Mouse (Mus musculus): Measurements from ENCODE around the gene Gm13285.
"Not testable (repeated sequence)": the region's sequence is repeated elsewhere in the genome, so short reads cannot be mapped to it uniquely, and the experiment has no call there.

Gm13285 gene

DNA sequence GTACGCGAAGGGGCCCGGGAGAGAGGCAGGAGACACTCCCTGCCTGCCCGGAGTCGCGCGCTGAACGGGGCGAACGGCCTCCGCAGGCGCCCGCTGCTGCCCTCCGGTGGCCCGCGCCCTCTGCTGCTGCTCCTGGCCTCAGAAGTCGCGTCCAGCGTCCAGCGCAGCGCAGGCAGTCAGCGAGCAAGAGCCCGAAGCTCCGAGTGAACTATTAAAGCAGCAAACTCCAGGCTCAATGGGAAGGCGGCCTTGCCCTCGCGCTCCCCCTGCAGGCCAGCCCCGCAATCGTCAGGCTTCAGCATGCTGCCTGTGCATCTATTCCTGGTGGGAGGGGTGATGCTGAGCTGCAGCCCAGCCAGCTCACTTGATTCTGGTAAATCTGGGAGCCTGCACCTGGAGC is 19.9 kb upstream of the Gm13285 start, which contains the start of gene Gm13272:
Gm13272 (plus strand) TSS at position 301 of the 400 bp plus-strand sequence.
- H3K36me3 ChIP-seq (ENCODE audit: insufficient read depth, low read length); H3K4me3 ChIP-seq (replicated peaks; ENCODE audit: low read length); H3K27me3 ChIP-seq (ENCODE audit: insufficient read depth, low read length); H3K9me3 ChIP-seq (ENCODE audit: low read length); H3K4me1 ChIP-seq (replicated peaks; ENCODE audit: low read depth, low read length): not testable (repeated sequence)

- not testable (repeated sequence) for H3K4me1 ChIP-seq (replicated peaks; ENCODE audit: low read depth, low read length); H3K4me3 ChIP-seq (replicated peaks; ENCODE audit: low read length); H3K9me3 ChIP-seq (ENCODE audit: low read length); H3K27me3 ChIP-seq (ENCODE audit: insufficient read depth, low read length); H3K36me3 ChIP-seq (ENCODE audit: insufficient read depth, low read length)
Observed at GRCm38 (mm10) chr4:88780320-88780719, 19.1 kb upstream of the Gm13285 start.

DNA sequence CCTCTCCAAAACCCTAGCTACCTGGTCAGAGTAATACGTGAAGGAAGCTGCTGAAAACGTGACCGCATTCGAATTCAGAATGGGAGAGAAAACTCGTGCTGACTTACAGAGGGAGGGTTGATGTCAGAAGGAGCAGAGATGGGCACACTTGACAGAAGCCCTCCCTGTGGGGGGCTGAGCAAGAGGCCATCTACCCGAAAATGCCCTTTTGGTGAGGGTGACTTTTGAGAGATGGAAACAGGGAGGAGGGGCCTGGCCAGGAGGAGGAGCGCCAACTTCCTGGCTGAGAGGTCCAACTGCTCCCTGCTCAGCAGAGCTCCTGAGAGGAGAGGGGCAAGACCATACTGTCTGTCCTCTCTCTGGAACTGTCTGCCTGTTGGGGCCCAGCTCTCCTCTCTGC is 17.6 kb upstream of the Gm13285 start, which contains the start of gene Ifnz:
Ifnz (plus strand) TSS at position 301 of the 400 bp plus-strand sequence.
- not testable (repeated sequence) for H3K9me3 ChIP-seq (ENCODE audit: low read length); H3K4me1 ChIP-seq (replicated peaks; ENCODE audit: low read depth, low read length); H3K4me3 ChIP-seq (replicated peaks; ENCODE audit: low read length); H3K36me3 ChIP-seq (ENCODE audit: insufficient read depth, low read length); H3K27me3 ChIP-seq (ENCODE audit: insufficient read depth, low read length)

DNA sequence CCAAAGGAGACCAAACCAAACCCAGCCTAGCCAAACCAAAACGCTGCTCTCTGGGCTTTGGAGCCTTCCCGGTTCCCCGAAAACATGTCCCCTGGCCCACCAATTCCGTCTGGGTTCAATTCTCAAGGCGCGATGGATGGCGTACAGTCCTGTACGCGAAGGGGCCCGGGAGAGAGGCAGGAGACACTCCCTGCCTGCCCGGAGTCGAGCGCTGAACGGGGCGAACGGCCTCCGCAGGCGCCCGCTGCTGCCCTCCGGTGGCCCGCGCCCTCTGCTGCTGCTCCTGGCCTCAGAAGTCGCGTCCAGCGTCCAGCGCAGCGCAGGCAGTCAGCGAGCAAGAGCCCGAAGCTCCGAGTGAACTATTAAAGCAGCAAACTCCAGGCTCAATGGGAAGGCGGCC is 17.1 kb upstream of the Gm13285 start:
- H3K9me3 ChIP-seq (ENCODE audit: low read length); H3K4me3 ChIP-seq (replicated peaks; ENCODE audit: low read length); H3K27me3 ChIP-seq (ENCODE audit: insufficient read depth, low read length); H3K4me1 ChIP-seq (replicated peaks; ENCODE audit: low read depth, low read length); H3K36me3 ChIP-seq (ENCODE audit: insufficient read depth, low read length): not testable (repeated sequence)

- H3K36me3 ChIP-seq (ENCODE audit: insufficient read depth, low read length); H3K9me3 ChIP-seq (ENCODE audit: low read length); H3K4me1 ChIP-seq (replicated peaks; ENCODE audit: low read depth, low read length); H3K4me3 ChIP-seq (replicated peaks; ENCODE audit: low read length); H3K27me3 ChIP-seq (ENCODE audit: insufficient read depth, low read length): not testable (repeated sequence)
Observed at GRCm38 (mm10) chr4:88785409-88785808, 14.1 kb upstream of the Gm13285 start, which contains the start of gene Gm13276. TSS of gene Gm13276 (plus strand) at chr4:88785709.

GRCm38 (mm10) chr4:88788402-88788801 is 11.1 kb upstream of the Gm13285 start, which contains the start of gene Gm13277:
TSS of gene Gm13277 (plus strand) at chr4:88788632.
- H3K9me3 ChIP-seq (ENCODE audit: low read length); H3K4me1 ChIP-seq (replicated peaks; ENCODE audit: low read depth, low read length); H3K27me3 ChIP-seq (ENCODE audit: insufficient read depth, low read length); H3K36me3 ChIP-seq (ENCODE audit: insufficient read depth, low read length); H3K4me3 ChIP-seq (replicated peaks; ENCODE audit: low read length): not testable (repeated sequence)

GRCm38 (mm10) chr4:88791250-88791649 is 8.2 kb upstream of the Gm13285 start, which contains the start of gene Gm13278:
TSS of gene Gm13278 (plus strand) at chr4:88791550.
- not testable (repeated sequence) for H3K9me3 ChIP-seq (ENCODE audit: low read length); H3K36me3 ChIP-seq (ENCODE audit: insufficient read depth, low read length); H3K4me1 ChIP-seq (replicated peaks; ENCODE audit: low read depth, low read length); H3K27me3 ChIP-seq (ENCODE audit: insufficient read depth, low read length); H3K4me3 ChIP-seq (replicated peaks; ENCODE audit: low read length)

DNA sequence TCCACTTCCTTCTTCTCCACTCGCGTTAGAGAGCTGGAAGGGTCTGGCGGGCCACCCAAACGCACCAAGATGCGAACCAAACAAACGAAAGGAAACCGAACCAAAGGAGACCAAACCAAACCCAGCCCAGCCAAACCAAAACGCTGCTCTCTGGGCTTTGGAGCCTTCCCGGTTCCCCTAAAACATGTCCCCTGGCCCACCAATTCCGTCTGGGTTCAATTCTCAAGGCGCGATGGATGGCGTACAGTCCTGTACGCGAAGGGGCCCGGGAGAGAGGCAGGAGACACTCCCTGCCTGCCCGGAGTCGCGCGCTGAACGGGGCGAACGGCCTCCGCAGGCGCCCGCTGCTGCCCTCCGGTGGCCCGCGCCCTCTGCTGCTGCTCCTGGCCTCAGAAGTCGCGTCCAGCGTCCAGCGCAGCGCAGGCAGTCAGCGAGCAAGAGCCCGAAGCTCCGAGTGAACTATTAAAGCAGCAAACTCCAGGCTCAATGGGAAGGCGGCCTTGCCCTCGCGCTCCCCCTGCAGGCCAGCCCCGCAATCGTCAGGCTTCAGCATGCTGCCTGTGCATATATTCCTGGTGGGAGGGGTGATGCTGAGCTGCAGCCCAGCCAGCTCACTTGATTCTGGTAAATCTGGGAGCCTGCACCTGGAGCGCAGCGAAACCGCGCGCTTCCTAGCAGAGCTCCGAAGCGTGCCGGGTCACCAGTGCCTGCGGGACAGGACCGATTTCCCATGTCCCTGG is 5.4 kb upstream of the Gm13285 start, which contains the start of gene Gm13275:
Gm13275 (plus strand) TSS at position 552 of the 740 bp plus-strand sequence.
- not testable (repeated sequence) for H3K4me3 ChIP-seq (replicated peaks; ENCODE audit: low read length); H3K36me3 ChIP-seq (ENCODE audit: insufficient read depth, low read length); H3K27me3 ChIP-seq (ENCODE audit: insufficient read depth, low read length); H3K9me3 ChIP-seq (ENCODE audit: low read length); H3K4me1 ChIP-seq (replicated peaks; ENCODE audit: low read depth, low read length)

GRCm38 (mm10) chr4:88797097-88797496 is 2.4 kb upstream of the Gm13285 start, which contains the start of gene Gm13279:
TSS of gene Gm13279 (plus strand) at chr4:88797397.
- H3K4me3 ChIP-seq (replicated peaks; ENCODE audit: low read length); H3K4me1 ChIP-seq (replicated peaks; ENCODE audit: low read depth, low read length); H3K9me3 ChIP-seq (ENCODE audit: low read length); H3K36me3 ChIP-seq (ENCODE audit: insufficient read depth, low read length); H3K27me3 ChIP-seq (ENCODE audit: insufficient read depth, low read length): not testable (repeated sequence)

DNA sequence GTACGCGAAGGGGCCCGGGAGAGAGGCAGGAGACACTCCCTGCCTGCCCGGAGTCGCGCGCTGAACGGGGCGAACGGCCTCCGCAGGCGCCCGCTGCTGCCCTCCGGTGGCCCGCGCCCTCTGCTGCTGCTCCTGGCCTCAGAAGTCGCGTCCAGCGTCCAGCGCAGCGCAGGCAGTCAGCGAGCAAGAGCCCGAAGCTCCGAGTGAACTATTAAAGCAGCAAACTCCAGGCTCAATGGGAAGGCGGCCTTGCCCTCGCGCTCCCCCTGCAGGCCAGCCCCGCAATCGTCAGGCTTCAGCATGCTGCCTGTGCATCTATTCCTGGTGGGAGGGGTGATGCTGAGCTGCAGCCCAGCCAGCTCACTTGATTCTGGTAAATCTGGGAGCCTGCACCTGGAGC is 3.5 kb downstream of the Gm13285 start, which contains the start of gene Gm13287:
Gm13287 (plus strand) TSS at position 301 of the 400 bp plus-strand sequence.
- not testable (repeated sequence) for H3K36me3 ChIP-seq (ENCODE audit: insufficient read depth, low read length); H3K4me1 ChIP-seq (replicated peaks; ENCODE audit: low read depth, low read length); H3K4me3 ChIP-seq (replicated peaks; ENCODE audit: low read length); H3K9me3 ChIP-seq (ENCODE audit: low read length)
- peaks cover 16% of the 10 kb centered on the region for H3K27me3 ChIP-seq (ENCODE audit: insufficient read depth, low read length)

GRCm38 (mm10) chr4:88805231-88805630 is 5.8 kb downstream of the Gm13285 start, which contains the start of gene Gm13288:
TSS of gene Gm13288 (plus strand) at chr4:88805531.
- not testable (repeated sequence) for H3K4me1 ChIP-seq (replicated peaks; ENCODE audit: low read depth, low read length); H3K36me3 ChIP-seq (ENCODE audit: insufficient read depth, low read length); H3K4me3 ChIP-seq (replicated peaks; ENCODE audit: low read length); H3K9me3 ChIP-seq (ENCODE audit: low read length)
- peaks cover 19% of the 10 kb centered on the region for H3K27me3 ChIP-seq (ENCODE audit: insufficient read depth, low read length)

DNA sequence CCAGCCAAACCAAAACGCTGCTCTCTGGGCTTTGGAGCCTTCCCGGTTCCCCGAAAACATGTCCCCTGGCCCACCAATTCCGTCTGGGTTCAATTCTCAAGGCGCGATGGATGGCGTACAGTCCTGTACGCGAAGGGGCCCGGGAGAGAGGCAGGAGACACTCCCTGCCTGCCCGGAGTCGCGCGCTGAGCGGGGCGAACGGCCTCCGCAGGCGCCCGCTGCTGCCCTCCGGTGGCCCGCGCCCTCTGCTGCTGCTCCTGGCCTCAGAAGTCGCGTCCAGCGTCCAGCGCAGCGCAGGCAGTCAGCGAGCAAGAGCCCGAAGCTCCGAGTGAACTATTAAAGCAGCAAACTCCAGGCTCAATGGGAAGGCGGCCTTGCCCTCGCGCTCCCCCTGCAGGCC is 6.3 kb downstream of the Gm13285 start:
- H3K4me3 ChIP-seq (replicated peaks; ENCODE audit: low read length); H3K9me3 ChIP-seq (ENCODE audit: low read length); H3K36me3 ChIP-seq (ENCODE audit: insufficient read depth, low read length); H3K4me1 ChIP-seq (replicated peaks; ENCODE audit: low read depth, low read length): not testable (repeated sequence)
- H3K27me3 ChIP-seq (ENCODE audit: insufficient read depth, low read length) = peaks cover 24% of the 10 kb centered on the region
